ENCODE assay signal across 15 mouse cellular contexts in the genomic region with DNA sequence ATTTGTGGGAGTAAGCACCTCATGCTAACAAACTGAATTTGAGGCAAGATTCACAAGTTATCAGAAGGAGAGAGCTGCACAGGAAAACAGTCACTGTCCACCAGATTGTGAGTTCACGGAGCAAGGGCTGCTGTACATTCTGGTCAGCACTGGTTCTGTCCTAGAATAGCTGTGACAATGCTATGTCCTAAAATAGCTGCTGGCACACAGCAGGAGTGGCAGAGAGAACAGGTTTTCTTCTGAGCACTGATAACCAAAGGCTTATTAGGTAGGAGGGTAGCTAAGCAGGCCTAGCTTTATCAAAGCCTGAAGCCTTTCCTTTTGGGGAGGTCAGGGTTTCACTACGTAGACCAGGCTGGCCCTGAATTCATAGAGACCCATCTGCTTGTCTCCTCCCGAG. TPM values are rescaled to one million over a fixed set of nuclear protein-coding genes. Genes with fewer than 3 reads are reported as not detected.
DNase-seq lines count a peak whose midpoint lies in the region; ATAC-seq lines count a peak whose summit lies in the region.
"Had no signal": no experiment of that assay in that cellular context is flagged by ENCODE, and none has a peak within 500 bp of the region (broad histone marks: within the 10 kb centered on the region; RNA-seq: fewer than 3 reads in every experiment).

No protein-coding gene starts in this region.

- peak overlapping the region; percentile 46 for H3K4me2 ChIP-seq in heart, embryonic 13.5 days
- no peak overlapping the region for H3K4me2 ChIP-seq in midbrain, embryonic 11.5 days
- H3K4me2 ChIP-seq in midbrain, embryonic 15.5 days, result no peak overlapping the region
- H3K4me2 ChIP-seq: forebrain, embryonic 13.5 days; liver, embryonic 15.5 days had no signal

- intact Hi-C loops in heart, postnatal 25 days (cut with DNase I), result no loop called here

- H3K27me3 ChIP-seq in heart, embryonic 13.5 days (replicated peaks), result no peaks in the 10 kb centered on the region
- H3K27me3 ChIP-seq in midbrain, embryonic 11.5 days (ENCODE audit: control insufficient read depth, insufficient read depth, low read length), result no peaks in the 10 kb centered on the region
- H3K27me3 ChIP-seq in midbrain, embryonic 15.5 days (replicated peaks), result no peaks in the 10 kb centered on the region
- H3K27me3 ChIP-seq: forebrain, embryonic 13.5 days; liver, embryonic 15.5 days; Patski had no signal

- 44% methylated on average over 3 of the region's 3 CpGs for WGBS in heart, embryonic 13.5 days
- WGBS in midbrain, embryonic 11.5 days, result 96% methylated on average over 3 of the region's 3 CpGs
- 91% methylated on average over 3 of the region's 3 CpGs for WGBS in midbrain, embryonic 15.5 days

- H3K9me3 ChIP-seq in heart, embryonic 13.5 days, result 0 out of 2 replicates have a peak, but pooled peaks cover 11% of the 10 kb centered on the region
- H3K9me3 ChIP-seq in midbrain, embryonic 11.5 days (ENCODE audit: control insufficient read depth, low read length), result no peaks in the 10 kb centered on the region
- no peaks in the 10 kb centered on the region for H3K9me3 ChIP-seq in midbrain, embryonic 15.5 days
- H3K9me3 ChIP-seq: liver, embryonic 15.5 days had no signal

- ATAC-seq in heart, embryonic 13.5 days (ENCODE audit: extremely low read depth, insufficient number of reproducible peaks, low FRiP score, low TSS enrichment), result no peak
- ATAC-seq in midbrain, embryonic 11.5 days (ENCODE audit: low FRiP score), result no peak
- no peak for ATAC-seq in midbrain, embryonic 15.5 days (replicated peaks)
- ATAC-seq: forebrain, embryonic 13.5 days; hindbrain, postnatal 0 days; Patski had no signal

- 0 out of 2 replicates have a peak overlapping the region, but pooled peaks have one; percentile 33 for H3K9ac ChIP-seq in heart, embryonic 13.5 days
- no peak overlapping the region for H3K9ac ChIP-seq in midbrain, embryonic 11.5 days (ENCODE audit: low read length)
- H3K9ac ChIP-seq in midbrain, embryonic 15.5 days, result no peak overlapping the region
- H3K9ac ChIP-seq: forebrain, embryonic 13.5 days; liver, embryonic 15.5 days had no signal

- H3K36me3 ChIP-seq in heart, embryonic 13.5 days, result peaks cover 59% of the 10 kb centered on the region
- peaks cover 31% of the 10 kb centered on the region for H3K36me3 ChIP-seq in midbrain, embryonic 11.5 days (ENCODE audit: control insufficient read depth, insufficient read depth, low read length)
- H3K36me3 ChIP-seq in midbrain, embryonic 15.5 days (replicated peaks), result peaks cover 30% of the 10 kb centered on the region; the same call in 1 of the 2 replicates

- peak; percentile 50 to 78 for DNase-seq in heart, adult 18-20 months
- DNase-seq in heart, postnatal 25 days (ENCODE audit: low spot score), result no peak
- DNase-seq in cerebellum, postnatal 25 days, result peak; percentile 52 to 53
- no peak for DNase-seq in midbrain, embryonic 11.5 days (ENCODE audit: low spot score, missing footprints)
- DNase-seq in kidney, adult 11 months, result no peak
- DNase-seq: adrenal gland, postnatal 25 days; embryo, embryonic 11 days; right cerebral cortex, postnatal 25 days had no signal

- peak overlapping the region; percentile 93 for H3K27ac ChIP-seq in heart, embryonic 13.5 days (replicated peaks)
- H3K27ac ChIP-seq in midbrain, embryonic 11.5 days (ENCODE audit: low read depth, low read length), result no peak overlapping the region
- H3K27ac ChIP-seq in midbrain, embryonic 15.5 days, result no peak overlapping the region
- H3K27ac ChIP-seq: forebrain, embryonic 13.5 days; hindbrain, postnatal 0 days; liver, embryonic 15.5 days; midbrain, embryonic 10.5 days had no signal

- no peak overlapping the region for H3K4me3 ChIP-seq in heart, embryonic 13.5 days
- no peak overlapping the region for H3K4me3 ChIP-seq in midbrain, embryonic 11.5 days (ENCODE audit: low read depth, low read length)
- no peak overlapping the region for H3K4me3 ChIP-seq in midbrain, embryonic 15.5 days
- H3K4me3 ChIP-seq: forebrain, embryonic 13.5 days; liver, embryonic 15.5 days; midbrain, embryonic 10.5 days had no signal

- H3K4me1 ChIP-seq in heart, embryonic 13.5 days, result peaks cover 50% of the 10 kb centered on the region
- peaks cover 6% of the 10 kb centered on the region for H3K4me1 ChIP-seq in midbrain, embryonic 11.5 days (ENCODE audit: control insufficient read depth, insufficient read depth, low read length)
- peaks cover 22% of the 10 kb centered on the region for H3K4me1 ChIP-seq in midbrain, embryonic 15.5 days

RNA-seq across cellular contexts. Expression of a gene that starts 2.6 kb away (rescaled TPM):
- total RNA-seq in heart, adult 18-20 months (2021), result 100 to 1,000 TPM; 177 to 188 TPM
- 100 to 1,000 TPM; 168 to 181 TPM for total RNA-seq in heart, postnatal 25 days (2021)
- polyA plus RNA-seq in heart, embryonic 13.5 days (2015; fragmentation: Nextera tagmentation; extraction: Ambion mirVana), result 94.8 and 101 TPM in 2 replicates
- polyA plus RNA-seq in midbrain, embryonic 11.5 days (2014; fragmentation: Nextera tagmentation; extraction: Ambion mirVana), result 136 and 138 TPM in 2 replicates
- polyA plus RNA-seq in midbrain, embryonic 15.5 days (2015; fragmentation: Nextera tagmentation; extraction: Ambion mirVana), result 77.5 and 83.9 TPM in 2 replicates

RNA-seq across cellular contexts. Expression of a gene that starts 2.7 kb away (rescaled TPM):
- total RNA-seq in heart, adult 18-20 months (2021), result 10 to 100 TPM; 44.3 to 48.5 TPM
- total RNA-seq in heart, postnatal 25 days (2021), result 10 to 100 TPM; 39.7 to 45.5 TPM
- polyA plus RNA-seq in heart, embryonic 13.5 days (2015; fragmentation: Nextera tagmentation; extraction: Ambion mirVana), result 47.8 and 52.9 TPM in 2 replicates
- polyA plus RNA-seq in midbrain, embryonic 11.5 days (2014; fragmentation: Nextera tagmentation; extraction: Ambion mirVana), result 40.6 and 41.7 TPM in 2 replicates
- 27.4 and 28.3 TPM in 2 replicates for polyA plus RNA-seq in midbrain, embryonic 15.5 days (2015; fragmentation: Nextera tagmentation; extraction: Ambion mirVana)

RNA-seq across cellular contexts. Expression of a gene that starts 37.3 kb away (rescaled TPM):
- 10 to 100 TPM; 18.4 to 18.7 TPM for total RNA-seq in heart, adult 18-20 months (2021)
- 10 to 100 TPM; 18.9 to 19.2 TPM for total RNA-seq in heart, postnatal 25 days (2021)
- 5.9 and 6.2 TPM in 2 replicates for polyA plus RNA-seq in heart, embryonic 13.5 days (2015; fragmentation: Nextera tagmentation; extraction: Ambion mirVana)
- 7.1 and 7.2 TPM in 2 replicates for polyA plus RNA-seq in midbrain, embryonic 11.5 days (2014; fragmentation: Nextera tagmentation; extraction: Ambion mirVana)
- 15.5 and 16.3 TPM in 2 replicates for polyA plus RNA-seq in midbrain, embryonic 15.5 days (2015; fragmentation: Nextera tagmentation; extraction: Ambion mirVana)

RNA-seq across cellular contexts. Expression of a gene that starts 37.5 kb away (rescaled TPM):
- total RNA-seq in heart, adult 18-20 months (2021), result 10 to 100 TPM; 10.5 to 12.9 TPM
- total RNA-seq in heart, postnatal 25 days (2021), result 10 to 100 TPM in 1 of 2 experiments, 1 to 10 TPM in 1; 9.5 to 12.2 TPM
- polyA plus RNA-seq in heart, embryonic 13.5 days (2015; fragmentation: Nextera tagmentation; extraction: Ambion mirVana), result 6.8 and 7.1 TPM in 2 replicates
- polyA plus RNA-seq in midbrain, embryonic 11.5 days (2014; fragmentation: Nextera tagmentation; extraction: Ambion mirVana), result 12.5 and 14.1 TPM in 2 replicates
- polyA plus RNA-seq in midbrain, embryonic 15.5 days (2015; fragmentation: Nextera tagmentation; extraction: Ambion mirVana), result 10.4 and 10.7 TPM in 2 replicates

Comparison
In these comparisons a context has a peak if more than half of its experiments do, and no peak if none do; other contexts are left out.
1. DNase-seq: peak in heart, adult 18-20 months (2 of 2) and cerebellum, postnatal 25 days (2 of 2); none in heart, postnatal 25 days (single experiment), midbrain, embryonic 11.5 days (single experiment) and kidney, adult 11 months (single experiment).